Mouse (Mus musculus): Measurements from ENCODE around the gene Mmp19.

Mmp19 gene

GRCm38 (mm10) chr10:128790398-128791124 is at the start of gene Mmp19:
TSS of gene Mmp19 (plus strand) at chr10:128790910.
- no peak for DNase-seq (ENCODE audit: low read depth, low spot score)

GRCm38 (mm10) chr10:128742616-128743015 is 48.1 kb upstream of the Mmp19 start:
- DNase-seq (ENCODE audit: low read depth, low spot score), result no peak

GRCm38 (mm10) chr10:128743235-128743634 is 47.5 kb upstream of the Mmp19 start:
- no peak for DNase-seq (ENCODE audit: low read depth, low spot score)

GRCm38 (mm10) chr10:128743791-128744191 is 46.9 kb upstream of the Mmp19 start:
- no peak for DNase-seq (ENCODE audit: low read depth, low spot score)

- no peak for DNase-seq (ENCODE audit: low read depth, low spot score)
Observed at GRCm38 (mm10) chr10:128744211-128744610, 46.5 kb upstream of the Mmp19 start.

- DNase-seq (ENCODE audit: low read depth, low spot score), result no peak
Observed at GRCm38 (mm10) chr10:128744680-128745601, 45.8 kb upstream of the Mmp19 start, which contains the start of gene Dgka. TSS of gene Dgka (minus strand) at chr10:128744855.

GRCm38 (mm10) chr10:128745946-128746613 is 44.6 kb upstream of the Mmp19 start:
- DNase-seq (ENCODE audit: low read depth, low spot score), result no peak

GRCm38 (mm10) chr10:128746972-128747645 is 43.6 kb upstream of the Mmp19 start:
- DNase-seq (ENCODE audit: low read depth, low spot score), result no peak

GRCm38 (mm10) chr10:128747646-128748251 is 43.0 kb upstream of the Mmp19 start, which contains the start of gene Pym1:
TSS of gene Pym1 (plus strand) at chr10:128747889.
- peak; percentile 72 for DNase-seq (ENCODE audit: low read depth, low spot score)

GRCm38 (mm10) chr10:128748252-128748864 is 42.4 kb upstream of the Mmp19 start:
- DNase-seq (ENCODE audit: low read depth, low spot score), result peak; percentile 80

GRCm38 (mm10) chr10:128772895-128773294 is 17.8 kb upstream of the Mmp19 start:
- DNase-seq (ENCODE audit: low read depth, low spot score), result no peak

GRCm38 (mm10) chr10:128773685-128774084 is 17.0 kb upstream of the Mmp19 start:
- DNase-seq (ENCODE audit: low read depth, low spot score), result no peak

GRCm38 (mm10) chr10:128778441-128778840 is 12.3 kb upstream of the Mmp19 start:
- no peak for DNase-seq (ENCODE audit: low read depth, low spot score)

GRCm38 (mm10) chr10:128779011-128779795 is 11.5 kb upstream of the Mmp19 start:
- DNase-seq (ENCODE audit: low read depth, low spot score), result no peak

- no peak for DNase-seq (ENCODE audit: low read depth, low spot score)
Observed at GRCm38 (mm10) chr10:128780200-128780599, 10.5 kb upstream of the Mmp19 start.

GRCm38 (mm10) chr10:128792041-128792440 is 1.3 kb downstream of the Mmp19 start:
- DNase-seq (ENCODE audit: low read depth, low spot score), result no peak

GRCm38 (mm10) chr10:128793258-128793657 is 2.5 kb downstream of the Mmp19 start:
- no peak for DNase-seq (ENCODE audit: low read depth, low spot score)

- no peak for DNase-seq (ENCODE audit: low read depth, low spot score)
Observed at GRCm38 (mm10) chr10:128794391-128794790, 3.7 kb downstream of the Mmp19 start.

- no peak for DNase-seq (ENCODE audit: low read depth, low spot score)
Observed at GRCm38 (mm10) chr10:128795581-128795980, 4.9 kb downstream of the Mmp19 start.

GRCm38 (mm10) chr10:128798676-128799075 is 8.0 kb downstream of the Mmp19 start:
- DNase-seq (ENCODE audit: low read depth, low spot score), result no peak
